Mouse (Mus musculus) forebrain, embryonic 11.5 days (tissue): ENCODE measurements at regions not wholly inside any gene's neighbourhood (a gene's known extent, or its start where the extent isn't known, plus 50 kb on each side); places are given as distances from the start of the nearest gene placed in this dataset.

Source experiments
- ATAC-seq: fragments of 200-750 bp; cut with Nextera tagmentation; replicated peaks from 2 replicates; pipeline ENCODE4 v1.8.0; 2017; ENCODE audit warnings: moderate TSS enrichment; ENCODE audit not compliant: low FRiP score
- DNase-seq: peaks from one replicate; pipeline ENCODE4 v3.0.0-alpha.2; 2017; ENCODE audit warnings: low spot score
- H3K27ac ChIP-seq: fragments of 300-500 bp; sonication (generic); 2 replicates; pipeline ENCODE4 v1.5.1; 2014; ENCODE audit warnings: low read depth, low read length
- H3K27me3 ChIP-seq: fragments of 300-500 bp; sonication (generic); 2 replicates; pipeline ENCODE4 v1.6.1; 2014; ENCODE audit warnings: mild to moderate bottlenecking, low read length, mixed read lengths; ENCODE audit not compliant: control insufficient read depth, insufficient read depth
- H3K36me3 ChIP-seq: fragments of 300-500 bp; sonication (generic); 2 replicates; pipeline ENCODE4 v1.6.1; 2014; ENCODE audit warnings: mild to moderate bottlenecking, low read length, moderate library complexity, mixed read lengths; ENCODE audit not compliant: control insufficient read depth, insufficient read depth
- H3K4me1 ChIP-seq: fragments of 300-500 bp; sonication (generic); replicated peaks from 2 replicates; pipeline ENCODE4 v1.6.1; 2014; ENCODE audit warnings: low read length, mixed read lengths; ENCODE audit not compliant: control insufficient read depth, insufficient read depth
- H3K4me2 ChIP-seq: fragments of 300-500 bp; sonication (generic); 2 replicates; pipeline ENCODE4 v1.6.1; 2014; ENCODE audit warnings: low read depth, mild to moderate bottlenecking, low read length, moderate library complexity, mixed read lengths; ENCODE audit not compliant: severe bottlenecking
- H3K4me3 ChIP-seq: fragments of 300-500 bp; sonication (generic); 2 replicates; pipeline ENCODE4 v1.5.1; 2014; ENCODE audit warnings: low read depth, low read length
- H3K9ac ChIP-seq: fragments of 300-500 bp; sonication (generic); 2 replicates; pipeline ENCODE4 v1.6.1; 2014; ENCODE audit warnings: low read length
- H3K9me3 ChIP-seq: fragments of 300-500 bp; sonication (generic); 2 replicates; pipeline ENCODE4 v1.6.1; 2016; ENCODE audit warnings: low read length, mixed read lengths; ENCODE audit not compliant: control insufficient read depth

GRCm38 (mm10) chr3:111281584-111281983 is 1030.8 kb upstream of the Prmt6 start:
- H3K9ac ChIP-seq, result no peak overlapping the region
- ATAC-seq, result no peak
- DNase-seq, result no peak

More at GRCm38 (mm10) chr3:111281584-111281983, 1030.8 kb upstream of the Prmt6 start:
- no peak overlapping the region for H3K4me3 ChIP-seq
- no peaks in the 10 kb centered on the region for H3K4me1 ChIP-seq
- H3K27ac ChIP-seq, result no peak overlapping the region
- H3K36me3 ChIP-seq, result no peaks in the 10 kb centered on the region
- no peak overlapping the region for H3K4me2 ChIP-seq
- H3K9me3 ChIP-seq, result no peaks in the 10 kb centered on the region
- H3K27me3 ChIP-seq, result no peaks in the 10 kb centered on the region
